Mouse (Mus musculus) lung, postnatal 10 days (tissue): ENCODE measurements around the gene Xrra1.

Experiments used
- DNase-seq: peaks from one replicate; pipeline ENCODE4 v3.0.0; 2021

Xrra1 gene

GRCm38 (mm10) chr7:99858813-99859585 lies at the start of gene Xrra1:
Gene Xrra1, plus strand, starts transcription at chr7:99859116.
- peak; percentile 99 for DNase-seq

DNA sequence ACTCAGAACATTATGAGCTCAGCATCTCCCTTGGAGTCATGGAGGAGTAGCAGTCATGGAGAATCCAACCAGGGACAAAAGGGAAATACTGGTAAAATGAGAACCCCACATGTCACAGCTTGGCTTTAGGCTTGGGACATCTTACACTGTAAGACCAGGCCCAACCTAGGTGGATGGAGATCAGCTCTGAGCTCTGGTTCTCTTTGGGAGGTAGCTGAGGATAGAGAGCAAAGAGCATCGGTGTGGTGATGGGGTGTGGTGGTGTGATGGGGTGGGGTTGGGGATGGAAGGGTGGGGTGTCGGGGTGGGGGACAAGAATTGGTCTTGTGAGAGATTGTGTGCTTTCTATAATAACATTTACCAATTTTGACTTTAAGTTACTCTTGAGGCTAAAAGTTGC lies 48.1 kb upstream of the Xrra1 start:
- DNase-seq, result no peak

GRCm38 (mm10) chr7:99811661-99812060 lies 47.3 kb upstream of the Xrra1 start:
- DNase-seq, result no peak

GRCm38 (mm10) chr7:99813394-99813793 lies 45.5 kb upstream of the Xrra1 start:
- peak; percentile 57 for DNase-seq

DNA sequence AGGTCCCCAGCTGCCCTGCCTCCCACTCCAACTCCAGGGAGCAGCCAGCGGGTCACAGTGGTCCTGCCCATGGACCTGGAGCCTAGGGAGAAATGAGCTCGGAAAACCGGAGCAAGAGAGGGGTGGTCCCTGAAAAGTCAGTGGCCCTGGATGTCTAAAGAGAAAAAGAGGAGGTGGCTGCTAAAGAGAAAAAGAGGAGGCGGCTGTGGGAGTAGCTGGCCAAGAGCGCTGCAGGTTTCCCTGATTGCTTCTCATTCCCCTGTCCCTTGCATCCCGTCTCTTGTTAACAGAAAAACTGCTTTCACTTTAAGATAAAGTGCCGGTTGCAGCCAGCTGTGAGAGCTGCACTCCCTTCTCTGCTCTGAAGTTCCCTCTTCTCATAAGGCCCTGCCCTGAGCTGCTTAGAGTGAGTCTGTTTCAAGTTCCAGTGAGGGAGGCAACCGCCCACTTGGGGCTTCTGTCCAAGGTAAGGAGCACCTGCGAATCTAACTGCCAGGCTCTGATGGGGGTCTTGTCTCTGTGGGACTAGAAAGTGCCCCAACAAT lies 40.7 kb upstream of the Xrra1 start:
- peak; percentile 22 for DNase-seq

GRCm38 (mm10) chr7:99821953-99822352 lies 37.0 kb upstream of the Xrra1 start:
- DNase-seq, result no peak

DNA sequence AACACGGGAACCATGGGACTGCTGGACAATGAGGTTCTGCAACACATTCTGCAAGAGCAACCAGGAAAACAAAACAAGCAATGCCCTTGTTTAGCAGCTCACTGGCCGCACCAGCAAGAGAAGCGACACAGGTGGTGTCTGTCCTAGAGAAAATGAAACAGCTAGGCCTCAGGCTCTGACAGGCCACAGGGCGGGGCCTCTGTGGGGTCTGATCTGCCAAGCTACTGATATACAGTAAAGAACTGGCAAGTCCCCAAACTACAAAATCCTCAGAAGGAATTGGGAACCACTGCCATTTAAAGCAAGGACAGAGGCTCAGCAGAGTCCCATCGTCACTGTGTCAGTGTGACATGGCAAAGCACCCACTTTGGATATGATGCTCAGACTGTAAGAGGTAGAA lies 36.5 kb upstream of the Xrra1 start:
- no peak for DNase-seq

GRCm38 (mm10) chr7:99823045-99823663 lies 35.8 kb upstream of the Xrra1 start:
- DNase-seq, result no peak

DNA sequence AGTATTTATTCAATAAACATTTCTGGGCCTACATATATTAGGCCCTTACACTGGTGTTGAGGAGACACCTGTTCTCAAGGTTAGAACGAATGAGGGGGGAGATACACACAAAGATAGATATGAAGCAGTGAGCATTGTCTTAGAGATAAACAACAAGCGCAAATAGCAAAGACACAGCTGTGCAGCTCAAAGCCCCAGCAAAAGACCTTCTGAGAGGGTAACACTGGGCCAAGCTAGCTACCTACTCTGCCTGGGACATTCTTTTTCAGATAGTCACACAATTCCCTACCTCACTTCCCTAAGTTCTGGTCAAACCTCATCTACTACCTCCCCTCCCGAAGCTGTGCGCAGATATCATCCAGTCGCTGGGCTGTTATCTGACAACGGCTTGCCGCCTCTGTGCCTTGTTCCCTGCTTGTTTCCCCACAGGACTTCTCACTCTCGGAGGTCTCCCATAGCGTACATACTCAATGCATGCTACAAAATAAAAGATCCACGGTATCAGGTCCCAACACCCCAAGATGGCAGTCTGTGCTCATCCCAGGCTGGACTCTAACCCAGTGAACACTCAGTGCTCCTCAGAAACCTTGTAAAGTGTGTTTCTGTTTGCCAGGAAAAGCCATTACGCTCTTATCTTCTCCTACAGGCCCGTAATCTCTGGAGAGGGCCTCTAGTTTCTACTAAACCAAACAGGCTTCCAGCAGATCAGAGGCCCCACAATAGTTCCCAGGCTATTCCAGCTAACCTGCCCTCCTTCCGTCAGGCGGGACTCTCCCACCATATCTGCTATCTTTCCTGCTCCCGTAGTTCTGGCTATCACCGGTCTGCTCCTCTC lies 34.0 kb upstream of the Xrra1 start:
- no peak for DNase-seq

GRCm38 (mm10) chr7:99825511-99825910 lies 33.4 kb upstream of the Xrra1 start:
- no peak for DNase-seq

DNA sequence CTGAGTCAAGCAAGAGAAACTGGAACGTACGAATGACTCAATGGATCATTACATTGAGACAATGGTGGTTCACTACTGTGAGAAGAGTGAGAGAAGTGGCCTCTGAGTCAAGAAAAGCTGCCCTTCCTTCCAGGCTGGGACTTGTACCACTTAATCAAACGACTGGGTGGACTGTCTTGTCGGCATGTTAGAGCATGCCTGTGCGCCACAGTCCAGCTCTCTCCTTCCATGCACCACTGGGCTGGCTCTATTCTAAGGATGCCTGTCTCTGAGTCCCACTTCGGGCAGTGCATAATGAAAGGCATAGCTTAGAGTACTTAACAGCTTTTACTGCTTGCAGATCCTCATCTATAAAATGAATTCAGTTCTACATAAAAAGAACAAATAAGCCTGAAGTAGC lies 32.8 kb upstream of the Xrra1 start:
- DNase-seq, result no peak

DNA sequence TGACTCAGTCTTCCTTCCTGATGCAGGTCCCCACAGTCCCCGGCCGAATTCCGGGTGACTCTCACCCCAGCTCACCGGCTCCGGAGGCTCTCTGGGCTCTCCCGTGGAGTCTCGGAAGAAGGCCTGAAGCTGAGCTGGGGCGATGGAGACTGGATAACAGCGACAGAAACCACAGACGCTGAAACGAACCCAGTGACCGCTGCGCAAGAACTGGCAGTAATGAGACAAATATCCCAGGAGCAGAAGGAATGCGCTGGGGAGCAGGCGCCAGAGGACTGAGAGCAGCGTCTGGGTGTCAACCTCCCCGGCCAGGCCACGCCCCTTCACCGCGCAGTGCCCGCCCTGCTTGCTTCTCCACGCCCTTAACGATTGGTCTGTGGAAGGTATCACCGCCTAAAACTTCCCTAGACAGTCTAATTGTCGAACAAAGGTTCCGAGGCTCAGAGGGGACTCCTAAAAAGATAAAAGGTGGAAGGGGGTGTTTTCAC lies 30.8 kb upstream of the Xrra1 start, which contains the start of gene Neu3:
Gene Neu3 (minus strand): TSS at position 335 of the 488 bp plus-strand sequence.
- DNase-seq, result peak; percentile 98

DNA sequence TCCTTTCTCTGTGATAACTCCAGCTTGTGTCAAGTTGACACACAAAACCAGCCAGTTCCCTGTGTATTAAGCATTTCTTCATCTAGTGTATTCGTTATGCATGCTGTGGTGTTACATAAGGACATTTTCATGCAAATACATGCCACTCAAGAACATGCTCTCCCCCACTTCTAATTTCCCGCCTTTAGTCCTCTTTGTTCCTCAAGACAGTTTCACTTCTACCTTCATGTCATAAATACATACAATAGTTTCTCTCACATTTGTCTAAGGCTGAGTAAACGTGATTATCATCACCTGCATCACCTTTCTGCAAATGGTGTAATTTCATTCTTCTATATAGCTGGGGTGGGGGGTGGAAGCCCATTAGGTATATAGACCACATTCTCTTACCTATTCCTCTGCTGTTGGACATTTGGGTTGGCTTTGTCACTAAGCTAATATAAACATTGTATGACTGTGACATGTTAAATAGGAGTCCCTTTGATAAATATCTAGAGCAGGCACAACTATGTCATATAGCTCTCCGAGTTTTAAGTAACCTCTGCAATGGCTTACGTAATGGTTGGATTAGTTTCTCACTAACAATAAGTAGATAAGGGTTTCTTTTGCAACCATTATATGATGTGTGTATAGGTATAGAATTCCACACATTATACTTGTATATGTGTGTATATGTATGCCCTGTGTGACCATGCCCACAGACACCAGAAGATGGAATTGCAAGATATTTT lies 25.6 kb upstream of the Xrra1 start:
- no peak for DNase-seq

DNA sequence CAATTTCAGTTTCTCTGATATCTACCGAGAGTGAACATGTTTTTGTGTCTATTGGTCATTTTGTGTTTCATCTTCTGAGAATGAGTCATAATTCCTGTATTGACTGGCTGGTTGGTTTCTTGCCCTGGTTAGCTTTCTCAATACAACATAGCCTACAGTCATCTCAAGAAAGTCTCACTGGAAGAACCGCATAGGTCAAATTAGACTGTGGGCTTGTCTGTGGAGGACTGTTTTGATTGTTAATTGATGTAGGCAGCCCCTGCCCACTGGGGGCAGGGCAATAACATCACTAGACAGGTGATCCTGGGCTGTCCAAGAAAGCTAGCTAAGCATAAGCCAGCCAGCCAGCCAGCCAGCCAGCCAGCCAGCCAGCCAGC lies 25.1 kb upstream of the Xrra1 start:
- DNase-seq, result no peak

DNA sequence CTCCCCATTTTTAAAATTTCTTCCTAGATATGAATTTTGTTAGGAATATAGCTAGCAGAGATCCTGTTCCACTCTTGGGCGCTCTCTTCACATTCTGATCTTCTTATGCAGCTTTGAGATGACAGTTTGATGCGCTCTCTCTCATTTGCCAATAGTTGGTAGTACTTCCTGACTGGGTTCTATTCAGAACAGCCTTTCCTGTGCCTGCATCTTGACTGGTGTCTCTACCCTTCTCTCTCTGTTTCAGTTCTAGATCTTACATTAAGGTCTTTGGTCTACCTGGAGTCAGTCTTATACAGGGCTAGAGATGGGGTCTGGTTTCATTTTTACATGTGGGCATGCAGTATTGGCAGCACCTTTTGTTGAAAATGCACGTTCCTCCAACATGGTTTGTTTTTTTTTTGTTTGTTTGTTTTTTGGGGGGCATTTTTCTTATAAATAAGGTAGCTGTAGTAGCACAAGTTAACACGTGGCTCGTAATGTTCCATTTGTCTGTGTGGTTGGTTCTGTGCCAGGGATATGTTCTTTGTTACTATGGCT lies 24.5 kb upstream of the Xrra1 start:
- DNase-seq, result no peak

- peak; percentile 55 for DNase-seq
Observed at GRCm38 (mm10) chr7:99836781-99837180, 22.1 kb upstream of the Xrra1 start.

DNA sequence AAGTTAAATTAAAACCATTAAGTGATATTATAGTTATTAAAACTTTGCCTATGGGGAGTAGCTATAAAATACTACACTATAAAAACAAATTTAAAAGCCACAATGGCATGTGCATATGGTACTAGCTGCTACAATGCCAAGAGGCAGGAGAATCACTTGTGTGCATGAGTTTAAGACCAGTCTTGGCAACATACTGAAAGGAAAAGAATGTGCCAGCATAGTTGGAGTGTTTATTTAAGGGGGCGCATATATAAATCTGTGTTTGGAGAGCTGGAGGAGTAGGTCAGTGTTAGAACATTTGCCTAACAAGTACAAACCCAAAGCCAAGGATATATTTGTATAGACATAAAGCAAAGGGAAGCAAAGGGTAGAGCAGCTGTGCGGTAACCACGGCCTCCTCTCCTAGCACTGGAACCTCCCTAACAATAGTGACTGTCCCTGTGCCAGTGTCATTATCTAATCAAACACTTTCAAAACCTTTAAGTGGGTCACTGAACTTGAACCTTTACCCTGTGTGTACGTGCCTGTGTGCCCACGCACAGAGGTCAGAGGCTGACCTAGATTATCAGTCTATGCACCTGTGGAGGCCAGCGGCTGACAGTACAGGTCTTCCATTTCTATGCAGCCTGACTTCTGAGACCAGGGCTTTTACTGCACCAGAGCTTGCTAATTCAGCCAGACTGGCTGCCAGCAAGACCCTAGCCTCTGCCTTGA lies 21.4 kb upstream of the Xrra1 start:
- DNase-seq, result peak; percentile 22

DNA sequence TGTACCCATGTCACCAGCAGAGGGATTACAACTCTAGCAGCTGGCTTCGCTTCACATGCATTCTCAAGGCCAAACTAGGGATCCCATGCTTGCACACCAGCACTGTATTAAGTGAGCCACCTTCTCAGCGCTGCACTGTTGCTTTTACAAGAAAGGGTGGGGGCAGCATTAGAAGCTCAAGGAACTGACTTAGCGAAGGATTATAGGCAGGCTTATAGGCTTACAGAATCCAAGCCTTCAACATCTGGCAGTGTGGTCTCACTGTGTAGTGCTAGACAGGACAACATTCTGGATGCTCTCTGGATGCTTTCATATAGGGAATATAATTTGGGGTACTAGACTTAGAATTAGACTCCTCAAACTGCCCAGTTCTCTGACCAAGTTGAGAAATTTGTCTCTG lies 20.7 kb upstream of the Xrra1 start:
- DNase-seq, result no peak

DNA sequence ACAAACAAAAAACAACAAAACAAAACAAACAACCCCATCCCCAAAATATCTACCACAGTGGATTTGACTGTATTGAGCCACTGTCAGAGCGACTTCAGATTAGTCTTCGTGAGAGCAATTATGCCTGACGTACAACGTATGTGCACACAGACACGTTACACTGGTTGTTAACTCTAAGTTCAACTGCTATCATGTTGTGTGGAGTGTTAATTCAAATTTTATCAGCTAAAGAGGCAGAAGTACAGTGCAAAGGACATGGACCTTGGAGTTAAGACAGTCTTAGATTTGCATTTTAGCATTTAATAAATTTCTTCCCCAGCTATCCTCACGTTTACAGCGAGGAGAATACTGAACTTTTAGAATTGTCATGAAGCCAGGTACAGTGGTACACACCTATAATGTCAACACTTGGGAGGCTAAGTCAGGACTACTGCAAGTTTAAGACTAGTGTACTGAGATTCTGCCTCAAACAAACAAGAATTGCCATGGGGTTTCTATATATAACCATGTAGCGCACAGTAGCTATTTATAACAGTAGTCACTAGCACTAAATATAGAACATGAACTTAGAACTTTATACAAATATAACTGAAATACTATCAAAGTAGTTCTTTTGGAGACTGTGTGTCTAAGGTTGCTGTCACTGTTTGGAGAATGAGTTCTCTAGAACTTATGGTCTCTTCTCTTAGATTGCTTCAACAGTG lies 13.2 kb upstream of the Xrra1 start:
- no peak for DNase-seq

- no peak for DNase-seq
Observed at GRCm38 (mm10) chr7:99850534-99850933, 8.4 kb upstream of the Xrra1 start.

GRCm38 (mm10) chr7:99851121-99851520 lies 7.8 kb upstream of the Xrra1 start:
- DNase-seq, result no peak
